Mouse (Mus musculus) ES-E14 (cell line): ENCODE results near the gene Ccdc97. TPM values are rescaled to one million over a fixed set of nuclear protein-coding genes. Genes with fewer than 3 reads are reported as not detected.
"Not testable (repeated sequence)": the region's sequence is repeated elsewhere in the genome, so short reads cannot be mapped to it uniquely, and the experiment has no call there.

ENCODE experiments used
- DNase-seq: peaks from one replicate; pipeline ENCODE4 v3.0.0-alpha.2; 2013; ENCODE audit warnings: low read depth, low spot score
- H3K27ac ChIP-seq: 2 replicates; pipeline ENCODE4 v1.5.1; 2012; ENCODE audit warnings: low read depth, mild to moderate bottlenecking, low read length, moderate library complexity, mixed read lengths; ENCODE audit not compliant: poor library complexity, insufficient read depth, severe bottlenecking
- H3K36me3 ChIP-seq: 2 replicates; pipeline ENCODE4 v1.6.1; 2012; ENCODE audit warnings: mild to moderate bottlenecking, low read length, moderate library complexity, mixed read lengths; ENCODE audit not compliant: control insufficient read depth, poor library complexity, insufficient read depth, severe bottlenecking
- H3K4me1 ChIP-seq, 2 experiments: fragments of 150-350 bp in 1 of 2; sonication (generic) in 1 of 2; 2 replicates each; pipeline ENCODE4 v1.6.1; 2012; ENCODE audit warnings: low read length in 2 of 2, mild to moderate bottlenecking in 1 of 2, mixed read lengths in 1 of 2; ENCODE audit not compliant: control insufficient read depth in 2 of 2, insufficient read depth in 2 of 2, poor library complexity in 1 of 2
- H3K4me3 ChIP-seq, 2 experiments: fragments of 150-350 bp in 1 of 2; sonication (generic) in 1 of 2; 2 replicates each; pipeline ENCODE4 v1.5.1; 2012; ENCODE audit warnings: low read length in 2 of 2, low read depth in 1 of 2, mild to moderate bottlenecking in 1 of 2, mixed read lengths in 1 of 2; ENCODE audit not compliant: insufficient read depth in 1 of 2, poor library complexity in 1 of 2, severe bottlenecking in 1 of 2
- H3K9ac ChIP-seq: 2 replicates; pipeline ENCODE4 v1.6.1; 2012; ENCODE audit warnings: low read depth, mild to moderate bottlenecking, low read length, mixed read lengths; ENCODE audit not compliant: poor library complexity, insufficient read depth, severe bottlenecking
- H3K9me3 ChIP-seq: fragments of 150-350 bp; sonication (generic); 2 replicates; pipeline ENCODE4 v1.6.1; 2012; ENCODE audit warnings: low read depth, mild to moderate bottlenecking, low read length; ENCODE audit not compliant: control insufficient read depth, insufficient read depth
- CHD2 ChIP-seq: IDR thresholded peaks from 2 replicates; pipeline ENCODE4 v1.6.1; 2014; ENCODE audit warnings: mild to moderate bottlenecking, low read depth, low read length, inconsistent platforms
- HCFC1 ChIP-seq: IDR thresholded peaks from 2 replicates; pipeline ENCODE4 v1.6.1; 2012; ENCODE audit warnings: low read length, inconsistent platforms, borderline replicate concordance; ENCODE audit not compliant: insufficient read depth
- MAFK ChIP-seq: IDR thresholded peaks from 2 replicates; pipeline ENCODE4 v1.6.1; 2014; ENCODE audit warnings: mild to moderate bottlenecking, low read depth, low read length, inconsistent platforms; ENCODE audit not compliant: insufficient read depth
- ZC3H11A ChIP-seq: IDR thresholded peaks from 2 replicates; pipeline ENCODE4 v1.6.1; 2012; ENCODE audit warnings: low read depth, mild to moderate bottlenecking, inconsistent platforms, low read length, borderline replicate concordance
- ZNF384 ChIP-seq: IDR thresholded peaks from 2 replicates; pipeline ENCODE4 v1.6.1; 2012; ENCODE audit warnings: low read depth, low read length, inconsistent platforms
- in situ Hi-C, 2 experiments: fragments of 600-800 bp; cut with MboI; formaldehyde crosslinking; loops; one replicate each; pipeline ENCODE4 v1.15.1; 2025; ENCODE audit warnings: low sequenced_read_pairs in 2 of 2, inconsistent platforms in 1 of 2; ENCODE audit not compliant: unreplicated experiment in 2 of 2
- total RNA-seq: library from RNA; depleted of rRNA; stranded (reverse); fragments of 300-350 nt; gene quantifications from 2 replicates; pipeline ENCODE4 v1.2.3, GENCODE M21; 2012

The Ccdc97 gene
- total RNA-seq, 1 experiment, result 21.7 TPM

- Histone ChIP-seq H3K36me3 (peaks cover 72% of the 10 kb centered on the region), H3K27ac (no peak overlapping the region), H3K4me1 (no peaks in the 10 kb centered on the region; a peak in 1 of 4 replicates), H3K9ac (no peak overlapping the region), H3K4me3 (no peak overlapping the region), H3K9me3 (no peaks in the 10 kb centered on the region)
- in situ Hi-C loops, result no loop called here
- TF ChIP-seq HCFC1 (no peak), MAFK (no peak), ZNF384 (no peak)
- DNase-seq, result no peak
Observed at GRCm38 (mm10) chr7:25731294-25732055, 12.6 kb upstream of the Ccdc97 start.

GRCm38 (mm10) chr7:25729862-25730261 lies 11.0 kb upstream of the Ccdc97 start:
- Histone ChIP-seq H3K4me3 (no peak overlapping the region), H3K9me3 (no peaks in the 10 kb centered on the region), H3K9ac (no peak overlapping the region), H3K27ac (no peak overlapping the region), H3K4me1 (no peaks in the 10 kb centered on the region; a peak in 1 of 4 replicates), H3K36me3 (peaks cover 76% of the 10 kb centered on the region)
- no peak for DNase-seq
- TF ChIP-seq MAFK, result no peak
- TF ChIP-seq ZNF384, result no peak
- no peak for TF ChIP-seq HCFC1
- TF ChIP-seq CHD2, result no peak
- no peak for TF ChIP-seq ZC3H11A
- in situ Hi-C loops, result no loop called here

- Histone ChIP-seq H3K4me1 (no peaks in the 10 kb centered on the region; a peak in 1 of 4 replicates), H3K36me3 (peaks cover 77% of the 10 kb centered on the region), H3K4me3 (no peak overlapping the region), H3K27ac (no peak overlapping the region), H3K9me3 (no peaks in the 10 kb centered on the region), H3K9ac (no peak overlapping the region)
- in situ Hi-C loops, result no loop called here
- no peak for TF ChIP-seq CHD2
- no peak for DNase-seq
Observed at GRCm38 (mm10) chr7:25729396-25729795, 10.5 kb upstream of the Ccdc97 start.

GRCm38 (mm10) chr7:25727800-25728199 lies 8.9 kb upstream of the Ccdc97 start:
- Histone ChIP-seq H3K4me3 (no peak overlapping the region), H3K9me3 (no peaks in the 10 kb centered on the region), H3K9ac (no peak overlapping the region), H3K4me1 (no peaks in the 10 kb centered on the region; a peak in 1 of 4 replicates), H3K27ac (no peak overlapping the region), H3K36me3 (peaks cover 79% of the 10 kb centered on the region)
- in situ Hi-C loops, result no loop called here
- TF ChIP-seq ZNF384 (no peak), HCFC1 (no peak), ZC3H11A (no peak), MAFK (no peak), CHD2 (no peak)
- no peak for DNase-seq

- Histone ChIP-seq H3K27ac (no peak overlapping the region), H3K9ac (no peak overlapping the region), H3K9me3 (no peaks in the 10 kb centered on the region), H3K4me1 (no peaks in the 10 kb centered on the region; a peak in 1 of 4 replicates), H3K4me3 (no peak overlapping the region), H3K36me3 (peaks cover 72% of the 10 kb centered on the region)
- in situ Hi-C loops, result no loop called here
- TF ChIP-seq ZNF384, result no peak
- no peak for TF ChIP-seq CHD2
- TF ChIP-seq HCFC1, result no peak
- TF ChIP-seq ZC3H11A, result no peak
- no peak for TF ChIP-seq MAFK
- no peak for DNase-seq
Observed at GRCm38 (mm10) chr7:25725886-25726285, 7.0 kb upstream of the Ccdc97 start.

GRCm38 (mm10) chr7:25721776-25722175 lies 2.9 kb upstream of the Ccdc97 start:
- in situ Hi-C loops, H3K9ac ChIP-seq, H3K4me1 ChIP-seq, H3K4me3 ChIP-seq, H3K27ac ChIP-seq, H3K9me3 ChIP-seq, DNase-seq: not testable (repeated sequence)
- peaks cover 50% of the 10 kb centered on the region for H3K36me3 ChIP-seq
